ENCODE assay signal across 14 mouse cellular contexts in genomic region chr16:19981684-19982083, GRCm38 (mm10). TPM values are rescaled to one million over a fixed set of nuclear protein-coding genes. Genes with fewer than 3 reads are reported as not detected.
A peak's percentile ranks its signal among the peaks of the same experiment; 100 is the strongest.
DNase-seq lines count a peak whose midpoint lies in the region; ATAC-seq lines count a peak whose summit lies in the region.
"Had no signal": no experiment of that assay in that cellular context is flagged by ENCODE, and none has a peak within 500 bp of the region (broad histone marks: within the 10 kb centered on the region; RNA-seq: fewer than 3 reads in every experiment).

No protein-coding gene starts in this region.

- peaks cover 13% of the 10 kb centered on the region for H3K4me1 ChIP-seq in heart, embryonic 16.5 days (ENCODE audit: control insufficient read depth, insufficient read depth, low read length)
- peaks cover 58% of the 10 kb centered on the region for H3K4me1 ChIP-seq in megakaryocyte, embryonic 14.5 days
- H3K4me1 ChIP-seq in intestine, embryonic 14.5 days (replicated peaks; ENCODE audit: control insufficient read depth, insufficient read depth, low read length) = peaks cover 6% of the 10 kb centered on the region
- H3K4me1 ChIP-seq in stomach, embryonic 15.5 days = no peaks in the 10 kb centered on the region
- H3K4me1 ChIP-seq in embryonic facial prominence, embryonic 10.5 days = no peaks in the 10 kb centered on the region
- H3K4me1 ChIP-seq: forebrain, embryonic 10.5 days; limb, embryonic 13.5 days; midbrain, embryonic 15.5 days had no signal

- peak overlapping the region; percentile 47 for H3K4me3 ChIP-seq in heart, embryonic 16.5 days (ENCODE audit: low read length)
- H3K4me3 ChIP-seq in megakaryocyte, embryonic 14.5 days (replicated peaks) = peak overlapping the region; percentile 96
- 0 out of 2 replicates have a peak overlapping the region, but pooled peaks have one; percentile 8 for H3K4me3 ChIP-seq in intestine, embryonic 14.5 days (ENCODE audit: low read depth, low read length)
- no peak overlapping the region for H3K4me3 ChIP-seq in stomach, embryonic 15.5 days (replicated peaks)
- H3K4me3 ChIP-seq in embryonic facial prominence, embryonic 10.5 days = no peak overlapping the region
- H3K4me3 ChIP-seq: forebrain, embryonic 10.5 days; limb, embryonic 13.5 days; midbrain, embryonic 15.5 days had no signal

- intact Hi-C loops in heart, postnatal 36 days (cut with DNase I) = loop anchor here (2.0 to 5.0 kb wide), 2 partner anchors 75 to 116 kb away; partner anchors contain the start of gene Klhl24

- peak overlapping the region; percentile 23 for H3K9ac ChIP-seq in heart, embryonic 16.5 days (ENCODE audit: low read length)
- H3K9ac ChIP-seq in intestine, embryonic 14.5 days (ENCODE audit: low read length) = no peak overlapping the region
- no peak overlapping the region for H3K9ac ChIP-seq in stomach, embryonic 15.5 days
- H3K9ac ChIP-seq: limb, embryonic 13.5 days; midbrain, embryonic 15.5 days had no signal

- no peak for DNase-seq in heart, postnatal 36 days
- DNase-seq in intestine, embryonic 14.5 days (ENCODE audit: low spot score) = no peak
- no peak for DNase-seq in embryonic facial prominence, embryonic 10.5 days (ENCODE audit: low spot score)
- DNase-seq: adrenal gland, postnatal 25 days; cerebellum, adult 8-10 months; kidney, adult 18-20 months; thymus, adult 2 months had no signal

- no peaks in the 10 kb centered on the region for H3K27me3 ChIP-seq in heart, embryonic 16.5 days (ENCODE audit: control insufficient read depth, insufficient read depth, low read length)
- H3K27me3 ChIP-seq in megakaryocyte, embryonic 14.5 days (replicated peaks) = no peaks in the 10 kb centered on the region
- no peaks in the 10 kb centered on the region for H3K27me3 ChIP-seq in intestine, embryonic 14.5 days (replicated peaks; ENCODE audit: control insufficient read depth, insufficient read depth, low read length)
- no peaks in the 10 kb centered on the region for H3K27me3 ChIP-seq in stomach, embryonic 15.5 days (replicated peaks)
- no peaks in the 10 kb centered on the region for H3K27me3 ChIP-seq in embryonic facial prominence, embryonic 10.5 days (replicated peaks; ENCODE audit: low read depth, poor library complexity, severe bottlenecking)
- H3K27me3 ChIP-seq: limb, embryonic 13.5 days; midbrain, embryonic 15.5 days had no signal

- H3K9me3 ChIP-seq in heart, embryonic 16.5 days (replicated peaks; ENCODE audit: control insufficient read depth, low read length) = no peaks in the 10 kb centered on the region
- H3K9me3 ChIP-seq in megakaryocyte, embryonic 14.5 days = no peaks in the 10 kb centered on the region
- no peaks in the 10 kb centered on the region for H3K9me3 ChIP-seq in intestine, embryonic 14.5 days (ENCODE audit: control insufficient read depth, low read length)
- no peaks in the 10 kb centered on the region for H3K9me3 ChIP-seq in stomach, embryonic 15.5 days
- no peaks in the 10 kb centered on the region for H3K9me3 ChIP-seq in embryonic facial prominence, embryonic 10.5 days
- H3K9me3 ChIP-seq: forebrain, embryonic 10.5 days; limb, embryonic 13.5 days; midbrain, embryonic 15.5 days had no signal

- H3K27ac ChIP-seq in heart, embryonic 16.5 days (ENCODE audit: low read length) = no peak overlapping the region
- no peak overlapping the region for H3K27ac ChIP-seq in intestine, embryonic 14.5 days (ENCODE audit: low read depth)
- no peak overlapping the region; the same call in 1 of the 2 replicates for H3K27ac ChIP-seq in stomach, embryonic 15.5 days
- no peak overlapping the region for H3K27ac ChIP-seq in embryonic facial prominence, embryonic 10.5 days (replicated peaks)
- H3K27ac ChIP-seq: forebrain, embryonic 10.5 days; limb, embryonic 13.5 days; midbrain, embryonic 15.5 days had no signal

- peak overlapping the region; percentile 49 for H3K4me2 ChIP-seq in heart, embryonic 16.5 days (ENCODE audit: low read depth, low read length)
- H3K4me2 ChIP-seq in intestine, embryonic 14.5 days (ENCODE audit: low read length) = peak overlapping the region; percentile 29
- H3K4me2 ChIP-seq in stomach, embryonic 15.5 days = peak overlapping the region; percentile 13; the same call in 1 of the 2 replicates
- H3K4me2 ChIP-seq: limb, embryonic 13.5 days; midbrain, embryonic 15.5 days had no signal

- H3K36me3 ChIP-seq in heart, embryonic 16.5 days (ENCODE audit: control insufficient read depth, insufficient read depth) = no peaks in the 10 kb centered on the region
- peaks cover 44% of the 10 kb centered on the region for H3K36me3 ChIP-seq in megakaryocyte, embryonic 14.5 days (replicated peaks; ENCODE audit: low read length)
- H3K36me3 ChIP-seq in intestine, embryonic 14.5 days (ENCODE audit: control insufficient read depth, insufficient read depth, low read length) = no peaks in the 10 kb centered on the region
- no peaks in the 10 kb centered on the region for H3K36me3 ChIP-seq in stomach, embryonic 15.5 days
- no peaks in the 10 kb centered on the region for H3K36me3 ChIP-seq in embryonic facial prominence, embryonic 10.5 days (replicated peaks)
- H3K36me3 ChIP-seq: forebrain, embryonic 10.5 days; limb, embryonic 13.5 days; midbrain, embryonic 15.5 days had no signal

- no peak for ATAC-seq in heart, embryonic 16.5 days (replicated peaks; ENCODE audit: extremely low read depth, insufficient read depth, low FRiP score)
- no peak for ATAC-seq in megakaryocyte, adult 5-6 weeks (ENCODE audit: poor library complexity, severe bottlenecking)
- ATAC-seq in intestine, embryonic 14.5 days (replicated peaks; ENCODE audit: low FRiP score, low TSS enrichment, low read depth) = no peak
- no peak for ATAC-seq in stomach, embryonic 15.5 days (ENCODE audit: insufficient read depth, low FRiP score, low read depth)
- ATAC-seq: midbrain, embryonic 15.5 days had no signal

- 43% methylated on average over 2 of the region's 2 CpGs for WGBS in heart, embryonic 16.5 days
- 75% methylated on average over 2 of the region's 2 CpGs for WGBS in intestine, embryonic 14.5 days
- 69% methylated on average over 2 of the region's 2 CpGs for WGBS in stomach, embryonic 15.5 days
- 79% methylated on average over 2 of the region's 2 CpGs for WGBS in embryonic facial prominence, embryonic 10.5 days

RNA-seq across cellular contexts. Expression of gene Klhl6, which starts 1.2 kb away (rescaled TPM):
- 20.0 and 31.0 TPM in 2 replicates for polyA plus RNA-seq in heart, embryonic 16.5 days (2015; fragmentation: Nextera tagmentation; extraction: Ambion mirVana)
- total RNA-seq in heart, postnatal 36 days (2021) = 1 to 10 TPM; 5.3 to 6.3 TPM
- 1.6 and 16.0 TPM in 2 replicates for polyA plus RNA-seq in megakaryocyte, embryonic 14.5 days (2012; ENCODE audit: insufficient read depth, low replicate concordance)
- 68.4 and 71.2 TPM in 2 replicates for total RNA-seq in megakaryocyte, adult 5-6 weeks (2015)
- 106 and 107 TPM in 2 replicates for total RNA-seq in megakaryocyte, adult 5-6 weeks (2017)
- 8.3 and 9.3 TPM in 2 replicates for polyA plus RNA-seq in intestine, embryonic 14.5 days (2014; fragmentation: Nextera tagmentation; extraction: Ambion mirVana)
- polyA plus RNA-seq in stomach, embryonic 15.5 days (2015; fragmentation: Nextera tagmentation; extraction: Ambion mirVana) = 7.9 and 9.8 TPM in 2 replicates
- polyA plus RNA-seq in embryonic facial prominence, embryonic 10.5 days (2016; fragmentation: Nextera tagmentation; extraction: Ambion mirVana) = 8.7 and 9.7 TPM in 2 replicates

Comparison
In these comparisons a context has a peak if more than half of its experiments do, and no peak if none do; other contexts are left out.
1. H3K4me3 ChIP-seq: peak in heart, embryonic 16.5 days (single experiment), megakaryocyte, embryonic 14.5 days (single experiment) and intestine, embryonic 14.5 days (single experiment); none in stomach, embryonic 15.5 days (single experiment) and embryonic facial prominence, embryonic 10.5 days (single experiment).
2. Peak in every context shown above with its lines, with median percentiles within 50 percentile points of each other: H3K4me2 ChIP-seq.